Mouse (Mus musculus) embryonic fibroblast, embryonic 13.5 days (primary cell): ENCODE results near the gene Eif2s1.

Experiments used
- CTCF ChIP-seq: IDR thresholded peaks from 2 replicates; pipeline ENCODE4 v1.5.1; 2011; ENCODE audit warnings: mild to moderate bottlenecking, control low read depth, low read length, moderate library complexity, borderline replicate concordance; ENCODE audit not compliant: insufficient read depth
- POLR2A ChIP-seq: IDR thresholded peaks from 2 replicates; pipeline ENCODE4 v1.6.1; 2011; ENCODE audit warnings: low read depth, mild to moderate bottlenecking, control low read depth, low read length, moderate library complexity

DNA sequence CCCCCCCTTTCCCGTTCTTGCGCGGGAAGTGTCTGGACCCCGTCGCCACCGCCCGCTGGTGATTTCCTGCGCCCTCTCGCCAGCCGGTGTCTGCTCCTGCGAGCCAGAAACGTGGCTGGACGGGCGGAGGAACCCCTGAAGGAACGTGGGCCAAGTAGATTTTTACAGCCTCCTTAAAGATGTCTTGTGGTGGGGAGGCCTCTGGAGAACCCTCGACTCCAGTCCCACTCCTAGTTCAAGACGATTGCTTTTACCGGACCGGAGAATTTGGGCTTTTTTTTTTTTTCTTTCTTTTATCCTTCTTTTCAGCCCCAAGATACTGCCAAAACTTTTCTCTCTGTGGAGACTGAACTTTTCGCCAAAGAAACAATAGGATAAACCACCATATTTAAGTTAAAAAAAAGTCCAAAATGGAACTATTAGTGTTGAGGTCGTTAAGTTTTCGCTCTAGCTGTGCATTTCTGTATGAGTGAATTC is 673 bp downstream of the Eif2s1 start:
- TF ChIP-seq POLR2A, result no peak
- no peak for TF ChIP-seq CTCF
